Mouse (Mus musculus) E14TG2a.4 (cell line): ENCODE measurements around the gene 0610010F05Rik.

Experiments used
- H3K27me3 ChIP-seq: 2 replicates; pipeline ENCODE4 v1.6.1; 2014; ENCODE audit warnings: low read length, control low read depth; ENCODE audit not compliant: insufficient read depth
- H3K36me3 ChIP-seq: 2 replicates; pipeline ENCODE4 v1.6.1; 2014; ENCODE audit warnings: low read length, control low read depth; ENCODE audit not compliant: insufficient read depth
- H3K4me1 ChIP-seq: replicated peaks from 2 replicates; pipeline ENCODE4 v1.6.1; 2014; ENCODE audit warnings: low read depth, low read length, control low read depth
- H3K4me3 ChIP-seq: replicated peaks from 2 replicates; pipeline ENCODE4 v1.5.1; 2014; ENCODE audit warnings: mild to moderate bottlenecking, low read length
- H3K9me3 ChIP-seq: 2 replicates; pipeline ENCODE4 v1.6.1; 2014; ENCODE audit warnings: low read length, control low read depth
- CTCF ChIP-seq: conservative IDR thresholded peaks from 2 replicates; pipeline ENCODE4 v1.5.1; 2014; ENCODE audit warnings: low read length
- NANOG ChIP-seq: IDR thresholded peaks from 2 replicates; pipeline ENCODE4 v1.6.1; 2014; ENCODE audit warnings: borderline replicate concordance, low read length, mixed read lengths
- POU5F1 ChIP-seq: IDR thresholded peaks from 2 replicates; pipeline ENCODE4 v1.6.1; 2014; ENCODE audit warnings: low read length, borderline replicate concordance

Gene 0610010F05Rik

DNA sequence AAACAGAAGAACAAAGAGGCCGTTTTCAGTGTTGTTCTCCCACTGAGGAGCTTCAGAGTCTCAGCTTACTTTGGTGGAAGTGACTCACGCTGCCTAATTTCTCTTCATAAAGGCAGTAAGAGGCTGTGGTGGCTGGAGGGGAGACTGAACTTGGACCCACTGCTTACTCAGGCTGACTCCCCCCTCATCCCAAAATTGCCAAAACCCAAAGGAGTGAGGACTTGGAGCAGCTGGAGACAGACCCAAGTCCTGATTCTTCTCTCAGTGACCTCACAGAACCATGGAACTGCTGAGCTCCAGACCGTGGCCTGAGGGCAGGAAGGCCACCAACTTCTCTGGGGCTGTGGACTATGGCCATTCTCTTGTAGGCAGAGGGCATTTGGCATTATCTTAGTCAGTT lies 114.5 kb downstream of the 0610010F05Rik start:
- Histone ChIP-seq H3K27me3 (no peaks in the 10 kb centered on the region), H3K9me3 (peaks cover 8% of the 10 kb centered on the region; the same call in 1 of the 2 replicates), H3K4me3 (no peak overlapping the region), H3K4me1 (peaks cover 52% of the 10 kb centered on the region), H3K36me3 (no peaks in the 10 kb centered on the region)
- TF ChIP-seq CTCF (no peak), NANOG (no peak), POU5F1 (no peak)

DNA sequence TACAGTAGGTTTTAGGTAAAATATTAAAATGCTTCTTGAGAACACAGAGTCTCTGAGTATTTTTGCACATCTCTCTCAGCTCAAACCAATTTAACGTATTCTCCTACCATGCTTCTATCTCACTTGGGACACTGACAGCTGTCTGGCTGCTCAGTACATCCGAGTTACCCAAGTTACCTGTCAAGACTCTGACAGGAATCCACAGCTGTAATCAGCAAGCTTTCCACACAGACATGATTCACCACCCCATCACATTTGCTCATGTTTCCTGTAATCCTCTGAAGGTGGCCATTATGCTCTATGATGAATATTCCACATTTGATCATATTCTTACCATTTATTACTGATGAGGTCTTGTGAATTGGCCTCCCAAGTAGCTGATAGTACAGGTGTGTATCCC lies 118.1 kb downstream of the 0610010F05Rik start:
- 0 out of 2 replicates have a peak, but pooled peaks cover 3% of the 10 kb centered on the region for H3K9me3 ChIP-seq
- TF ChIP-seq CTCF (no peak), NANOG (no peak), POU5F1 (no peak)
- H3K4me1 ChIP-seq: peaks cover 57% of the 10 kb centered on the region
- no peaks in the 10 kb centered on the region for H3K36me3 ChIP-seq
- H3K4me3 ChIP-seq: no peak overlapping the region
- H3K27me3 ChIP-seq: no peaks in the 10 kb centered on the region
